Mouse (Mus musculus): ENCODE data around the gene Col6a4. TPM values are rescaled to one million over a fixed set of nuclear protein-coding genes. Genes with fewer than 3 reads are reported as not detected.

The Col6a4 gene
- polyA plus RNA-seq (2016; fragmentation: Nextera tagmentation; extraction: Ambion mirVana) = 0.25 and 0.35 TPM in 2 replicates

DNA sequence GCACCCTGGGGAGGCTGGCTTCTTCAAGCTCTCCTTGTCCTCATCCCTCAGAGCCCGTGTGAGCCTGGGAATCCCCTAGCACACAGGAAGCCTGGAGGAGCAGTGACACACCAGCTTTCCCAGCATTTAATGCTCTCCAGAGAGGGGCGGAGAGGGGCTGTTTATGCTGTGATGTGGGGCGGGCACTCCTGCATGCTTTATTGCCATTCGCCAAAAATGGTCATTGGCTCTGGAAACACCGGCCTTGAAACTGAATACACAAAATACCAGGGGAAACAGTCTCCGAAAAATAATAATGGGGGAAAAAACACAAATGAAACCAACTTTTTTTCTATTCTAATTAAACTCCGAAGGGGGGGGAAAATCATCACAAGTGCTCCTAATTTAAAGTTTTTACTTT is at the start of gene Col6a4:
Gene Col6a4 (minus strand): TSS at position 101 of the 400 bp plus-strand sequence.
- no peak within 1 kb of the TSS for H3K4me3 ChIP-seq (replicated peaks)

DNA sequence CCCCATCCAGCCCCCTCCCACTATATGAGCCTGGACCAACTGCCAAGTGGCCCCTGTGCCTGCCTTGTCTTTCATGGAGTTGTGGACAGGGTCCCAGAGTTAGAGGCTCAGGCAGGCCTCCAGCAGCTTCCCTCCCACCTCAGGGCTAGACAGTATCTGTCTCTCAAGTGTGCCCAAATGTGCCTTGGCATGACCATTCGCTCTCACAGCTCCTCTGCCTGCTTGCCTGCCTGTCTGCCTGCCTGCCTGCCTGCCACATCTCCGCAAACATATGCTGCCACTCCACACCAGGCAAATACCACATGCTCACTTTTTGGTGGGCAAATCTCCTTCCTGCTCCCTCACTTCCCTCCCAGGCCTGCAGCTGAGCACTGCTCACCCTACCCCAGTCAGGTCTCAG is 49.0 kb upstream of the Col6a4 start:
- H3K9me3 ChIP-seq = no peaks in the 10 kb centered on the region
- no peak overlapping the region for H3K9ac ChIP-seq (replicated peaks)
- peaks cover 22% of the 10 kb centered on the region for H3K4me1 ChIP-seq (replicated peaks)
- WGBS = 75% methylated on average over 2 of the region's 2 CpGs
- no peak for ATAC-seq (ENCODE audit: insufficient number of reproducible peaks, insufficient read depth, low FRiP score, low TSS enrichment, low read depth)
- H3K27me3 ChIP-seq = peaks cover 66% of the 10 kb centered on the region
- H3K36me3 ChIP-seq = no peaks in the 10 kb centered on the region
- H3K4me2 ChIP-seq = no peak overlapping the region
- H3K4me3 ChIP-seq (replicated peaks) = no peak overlapping the region
- no peak overlapping the region for H3K27ac ChIP-seq

More for the DNA sequence above, at the start of gene Col6a4:
- Histone ChIP-seq H3K9me3 (no peaks in the 10 kb centered on the region), H3K36me3 (no peaks in the 10 kb centered on the region), H3K9ac (replicated peaks) (no peak within 1 kb of the TSS), H3K4me1 (replicated peaks) (0 out of 2 replicates have a peak, but pooled peaks cover 2% of the 10 kb centered on the region), H3K27ac (no peak within 1 kb of the TSS), H3K27me3 (no peaks in the 10 kb centered on the region), H3K4me2 (no peak within 1 kb of the TSS; the same call in 1 of the 2 replicates)
- no peak for ATAC-seq (ENCODE audit: insufficient number of reproducible peaks, insufficient read depth, low FRiP score, low TSS enrichment, low read depth)
- 49% methylated on average over 7 of the region's 7 CpGs for WGBS

- H3K27me3 ChIP-seq = peaks cover 52% of the 10 kb centered on the region
- no peak for ATAC-seq (ENCODE audit: insufficient number of reproducible peaks, insufficient read depth, low FRiP score, low TSS enrichment, low read depth)
- WGBS = 73% methylated on average over 7 of the region's 7 CpGs
- H3K4me2 ChIP-seq = no peak overlapping the region
- peaks cover 30% of the 10 kb centered on the region for H3K4me1 ChIP-seq (replicated peaks)
- H3K9me3 ChIP-seq = no peaks in the 10 kb centered on the region
- H3K4me3 ChIP-seq (replicated peaks) = no peak overlapping the region
- H3K9ac ChIP-seq (replicated peaks) = no peak overlapping the region
- H3K36me3 ChIP-seq = no peaks in the 10 kb centered on the region
- no peak overlapping the region for H3K27ac ChIP-seq
Observed at GRCm38 (mm10) chr9:106144176-106144575, 47.6 kb upstream of the Col6a4 start.

- Histone ChIP-seq H3K27ac (no peak overlapping the region), H3K4me2 (no peak overlapping the region), H3K4me3 (replicated peaks) (no peak overlapping the region), H3K36me3 (no peaks in the 10 kb centered on the region), H3K4me1 (replicated peaks) (peaks cover 14% of the 10 kb centered on the region), H3K9me3 (no peaks in the 10 kb centered on the region), H3K9ac (replicated peaks) (no peak overlapping the region), H3K27me3 (peaks cover 30% of the 10 kb centered on the region)
- no peak for ATAC-seq (ENCODE audit: insufficient number of reproducible peaks, insufficient read depth, low FRiP score, low TSS enrichment, low read depth)
- 77% methylated on average over 12 of the region's 12 CpGs for WGBS
Observed at GRCm38 (mm10) chr9:106141955-106142354, 45.4 kb upstream of the Col6a4 start.

DNA sequence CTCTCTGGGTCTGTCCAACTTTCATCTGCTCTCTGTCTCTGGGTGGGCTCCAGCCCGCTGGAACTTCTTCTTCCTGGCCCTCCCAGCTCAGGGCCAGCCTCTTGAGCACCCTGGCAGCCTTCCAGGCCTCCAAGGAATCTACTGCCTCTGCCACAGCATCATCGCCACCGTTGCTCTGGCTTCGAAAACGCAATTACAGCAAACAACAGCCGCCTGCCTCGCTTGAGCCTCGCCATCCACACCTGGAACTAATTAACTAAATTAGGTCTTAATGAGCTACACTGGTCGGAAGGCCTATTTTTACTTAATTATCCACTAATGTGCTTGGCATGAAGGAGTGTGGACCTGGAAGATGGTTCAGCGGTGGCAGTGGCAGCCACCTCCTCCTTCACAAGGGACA is 43.2 kb upstream of the Col6a4 start:
- no peak overlapping the region for H3K4me2 ChIP-seq
- H3K4me3 ChIP-seq (replicated peaks) = no peak overlapping the region
- peaks cover 14% of the 10 kb centered on the region for H3K4me1 ChIP-seq (replicated peaks)
- WGBS = 16% methylated on average over 10 of the region's 10 CpGs
- H3K27me3 ChIP-seq = peaks cover 11% of the 10 kb centered on the region; the same call in 1 of the 2 replicates
- no peaks in the 10 kb centered on the region for H3K9me3 ChIP-seq
- H3K9ac ChIP-seq (replicated peaks) = no peak overlapping the region
- no peaks in the 10 kb centered on the region for H3K36me3 ChIP-seq
- H3K27ac ChIP-seq = 0 out of 2 replicates have a peak overlapping the region, but pooled peaks have one; percentile 1
- peak; percentile 63; the same call in 1 of the 2 replicates for ATAC-seq (ENCODE audit: insufficient number of reproducible peaks, insufficient read depth, low FRiP score, low TSS enrichment, low read depth)

DNA sequence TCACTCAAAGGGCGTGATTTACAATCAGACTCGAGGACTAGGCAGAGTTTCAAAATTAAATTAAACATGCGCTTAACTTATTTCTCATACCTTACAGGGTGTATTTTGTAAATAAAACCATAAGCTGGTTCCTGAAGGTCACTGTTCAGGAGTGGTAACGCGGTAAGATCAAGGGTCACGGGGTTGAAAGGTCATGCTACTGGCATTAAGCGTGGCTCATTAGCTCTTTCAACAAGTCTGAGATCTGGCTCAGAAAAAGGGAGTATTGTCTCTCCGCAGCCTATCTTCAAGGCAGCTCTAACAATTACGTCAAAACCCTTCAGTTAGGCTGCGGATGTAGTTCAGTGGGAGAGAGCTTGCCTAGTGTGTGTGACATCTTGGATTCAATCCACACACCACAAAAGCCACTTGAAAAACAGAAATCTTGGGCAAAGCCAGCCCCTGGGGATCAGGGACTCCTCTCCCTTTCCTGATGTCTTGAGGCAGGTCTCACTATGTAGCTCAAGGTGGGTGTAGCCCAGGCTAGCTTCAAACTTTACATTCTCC is 41.2 kb upstream of the Col6a4 start:
- H3K4me3 ChIP-seq (replicated peaks) = no peak overlapping the region
- no peaks in the 10 kb centered on the region for H3K36me3 ChIP-seq
- WGBS = 44% methylated on average over 10 of the region's 10 CpGs
- no peaks in the 10 kb centered on the region for H3K9me3 ChIP-seq
- H3K27ac ChIP-seq = no peak overlapping the region
- no peak overlapping the region for H3K4me2 ChIP-seq
- H3K4me1 ChIP-seq (replicated peaks) = peaks cover 14% of the 10 kb centered on the region
- ATAC-seq (ENCODE audit: insufficient number of reproducible peaks, insufficient read depth, low FRiP score, low TSS enrichment, low read depth) = no peak
- H3K27me3 ChIP-seq = peaks cover 10% of the 10 kb centered on the region; the same call in 1 of the 2 replicates
- no peak overlapping the region for H3K9ac ChIP-seq (replicated peaks)

GRCm38 (mm10) chr9:106130250-106130649 is 33.7 kb upstream of the Col6a4 start:
- Histone ChIP-seq H3K9ac (replicated peaks) (no peak overlapping the region), H3K27ac (no peak overlapping the region), H3K27me3 (no peaks in the 10 kb centered on the region), H3K36me3 (no peaks in the 10 kb centered on the region), H3K4me3 (replicated peaks) (no peak overlapping the region), H3K9me3 (no peaks in the 10 kb centered on the region), H3K4me1 (replicated peaks) (peaks cover 7% of the 10 kb centered on the region; the same call in 1 of the 2 replicates), H3K4me2 (no peak overlapping the region)
- WGBS = 81% methylated on average over 7 of the region's 7 CpGs
- ATAC-seq (ENCODE audit: insufficient number of reproducible peaks, insufficient read depth, low FRiP score, low TSS enrichment, low read depth) = no peak

DNA sequence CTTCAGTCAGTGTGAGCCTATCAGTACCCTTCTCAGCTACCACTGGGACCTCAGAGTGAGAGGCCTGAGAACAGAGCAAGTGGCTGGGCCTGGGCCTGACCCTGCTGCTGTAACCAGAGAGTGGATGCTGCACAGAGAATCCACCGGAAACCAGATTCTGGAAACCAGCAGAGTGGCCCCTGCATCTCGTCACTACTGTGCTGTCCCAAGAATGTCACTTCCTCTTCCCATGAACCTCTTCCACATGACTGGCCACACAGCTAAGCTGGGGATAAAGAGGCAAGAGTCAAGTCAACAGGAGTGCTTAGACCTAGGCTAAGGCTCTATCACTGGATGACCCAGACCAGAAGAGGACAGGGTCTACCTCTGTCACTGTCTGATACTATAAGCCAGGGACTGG is 32.5 kb upstream of the Col6a4 start:
- Histone ChIP-seq H3K36me3 (no peaks in the 10 kb centered on the region), H3K4me2 (no peak overlapping the region), H3K9me3 (0 out of 2 replicates have a peak, but pooled peaks cover 4% of the 10 kb centered on the region), H3K4me3 (replicated peaks) (no peak overlapping the region), H3K27me3 (no peaks in the 10 kb centered on the region), H3K27ac (no peak overlapping the region), H3K9ac (replicated peaks) (no peak overlapping the region), H3K4me1 (replicated peaks) (peaks cover 7% of the 10 kb centered on the region; the same call in 1 of the 2 replicates)
- no peak for ATAC-seq (ENCODE audit: insufficient number of reproducible peaks, insufficient read depth, low FRiP score, low TSS enrichment, low read depth)
- WGBS = 68% methylated on average over 2 of the region's 2 CpGs

DNA sequence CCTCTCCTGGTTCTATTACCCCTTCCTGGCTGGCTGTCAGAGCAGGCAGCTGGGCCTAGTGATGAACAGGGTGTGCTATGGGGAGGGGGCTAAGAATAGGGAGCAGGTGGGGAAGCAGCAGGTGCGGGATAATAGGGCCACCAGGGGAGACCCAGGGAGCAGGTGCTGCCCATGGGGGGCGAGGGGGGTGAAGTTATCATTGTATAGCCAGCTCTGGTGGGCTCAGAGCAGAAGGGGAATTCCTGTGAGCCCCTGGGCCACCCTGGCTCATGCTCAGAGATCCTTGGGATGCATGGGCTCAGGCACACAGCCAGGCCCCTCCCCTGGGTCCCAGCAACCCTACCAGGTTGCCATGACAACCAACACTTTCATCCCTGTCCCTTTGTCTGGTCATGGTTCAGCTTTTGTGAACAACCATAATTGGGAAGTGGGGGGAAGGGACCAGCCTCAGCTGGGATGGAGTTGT is 30.2 kb upstream of the Col6a4 start:
- ATAC-seq (ENCODE audit: insufficient number of reproducible peaks, insufficient read depth, low FRiP score, low TSS enrichment, low read depth) = no peak
- Histone ChIP-seq H3K4me3 (replicated peaks) (no peak overlapping the region), H3K9ac (replicated peaks) (no peak overlapping the region), H3K27ac (no peak overlapping the region), H3K36me3 (no peaks in the 10 kb centered on the region), H3K4me2 (no peak overlapping the region), H3K9me3 (0 out of 2 replicates have a peak, but pooled peaks cover 4% of the 10 kb centered on the region), H3K4me1 (replicated peaks) (peaks cover 10% of the 10 kb centered on the region; the same call in 1 of the 2 replicates), H3K27me3 (no peaks in the 10 kb centered on the region)
- 50% methylated on average over 2 of the region's 2 CpGs for WGBS

- H3K4me3 ChIP-seq (replicated peaks) = no peak overlapping the region
- peaks cover 10% of the 10 kb centered on the region; the same call in 1 of the 2 replicates for H3K4me1 ChIP-seq (replicated peaks)
- H3K36me3 ChIP-seq = no peaks in the 10 kb centered on the region
- H3K4me2 ChIP-seq = no peak overlapping the region
- H3K9me3 ChIP-seq = 0 out of 2 replicates have a peak, but pooled peaks cover 4% of the 10 kb centered on the region
- no peak for ATAC-seq (ENCODE audit: insufficient number of reproducible peaks, insufficient read depth, low FRiP score, low TSS enrichment, low read depth)
- no peak overlapping the region for H3K27ac ChIP-seq
- 46% methylated on average over 4 of the region's 4 CpGs for WGBS
- no peak overlapping the region for H3K9ac ChIP-seq (replicated peaks)
- no peaks in the 10 kb centered on the region for H3K27me3 ChIP-seq
Observed at GRCm38 (mm10) chr9:106123599-106123998, 27.0 kb upstream of the Col6a4 start.

GRCm38 (mm10) chr9:106119075-106119474 is 22.5 kb upstream of the Col6a4 start:
- Histone ChIP-seq H3K27me3 (no peaks in the 10 kb centered on the region), H3K9me3 (no peaks in the 10 kb centered on the region), H3K4me2 (no peak overlapping the region), H3K36me3 (no peaks in the 10 kb centered on the region), H3K4me1 (replicated peaks) (0 out of 2 replicates have a peak, but pooled peaks cover 8% of the 10 kb centered on the region), H3K27ac (no peak overlapping the region), H3K4me3 (replicated peaks) (no peak overlapping the region), H3K9ac (replicated peaks) (no peak overlapping the region)
- 73% methylated on average over 9 of the region's 9 CpGs for WGBS
- no peak for ATAC-seq (ENCODE audit: insufficient number of reproducible peaks, insufficient read depth, low FRiP score, low TSS enrichment, low read depth)

Measured in limb, embryonic 12.5 days (tissue).